Mouse (Mus musculus): ENCODE results near the gene Tenm2. TPM values are rescaled to one million over a fixed set of nuclear protein-coding genes. Genes with fewer than 3 reads are reported as not detected.

The Tenm2 gene
- polyA plus RNA-seq, 1 experiment = 0.61 TPM

DNA sequence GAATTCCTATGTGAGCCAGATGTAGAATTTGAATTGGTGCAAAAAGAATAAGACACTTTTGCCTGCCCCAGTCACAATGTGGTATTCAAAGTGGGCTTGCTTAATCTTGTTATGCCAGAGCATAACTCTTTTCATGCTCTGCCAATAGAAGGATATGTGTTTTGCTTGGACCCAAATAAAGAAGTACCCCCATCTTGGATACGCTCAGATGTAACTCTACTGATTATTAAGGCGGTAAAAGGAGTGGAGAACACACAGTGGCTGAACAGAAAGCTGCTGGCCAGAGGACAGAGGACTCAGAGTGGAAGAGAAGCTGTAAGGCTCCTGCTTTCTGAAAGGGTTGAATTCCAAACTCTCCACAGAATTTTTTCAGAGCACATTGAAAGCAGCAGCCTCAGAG, 556.4 kb downstream of the Tenm2 start:
- H3K27ac ChIP-seq (ENCODE audit: insufficient read depth, low read depth, low read length) = no peak overlapping the region
- 0 out of 2 replicates have a peak, but pooled peaks cover 3% of the 10 kb centered on the region for H3K4me1 ChIP-seq (ENCODE audit: control insufficient read depth, insufficient read depth, low read length)
- H3K36me3 ChIP-seq (ENCODE audit: control insufficient read depth, insufficient read depth, low read length) = no peaks in the 10 kb centered on the region
- TF ChIP-seq CTCF (conservative IDR thresholded peaks at IDR 0.05; ENCODE audit: insufficient read depth, insufficient read length, low read depth, low read length) (no peak), POLR2A (IDR thresholded peaks at IDR 0.05; ENCODE audit: low read depth, low read length) (no peak)
- H3K4me3 ChIP-seq (ENCODE audit: insufficient read depth, low read depth, low read length) = no peak overlapping the region
- no peak for DNase-seq
- H3K27me3 ChIP-seq (replicated peaks; ENCODE audit: control insufficient read depth, insufficient read depth, low read length) = no peaks in the 10 kb centered on the region; the same call in 1 of the 2 replicates
- 93% methylated on average over 2 of the region's 2 CpGs for WGBS

DNA sequence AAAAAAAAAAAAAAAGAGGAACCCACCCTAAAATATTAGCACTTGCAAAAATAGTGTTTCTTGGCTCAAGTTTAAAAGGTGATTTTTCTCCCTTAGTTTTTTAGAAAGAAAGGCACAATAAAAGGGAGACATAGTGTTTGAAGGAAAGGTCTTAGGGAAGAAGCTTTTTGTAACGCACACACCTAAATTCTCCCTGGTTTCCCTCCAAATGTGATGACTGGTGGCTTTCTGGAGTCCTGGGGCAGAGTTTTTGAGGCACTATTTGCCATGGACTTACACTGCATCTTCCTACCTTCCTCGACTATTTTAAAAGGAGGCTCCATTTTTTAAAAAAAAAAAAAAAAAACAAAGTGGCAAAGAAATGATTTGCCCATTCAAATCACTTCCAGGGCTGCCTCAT, 557.2 kb downstream of the Tenm2 start:
- no peak for DNase-seq
- H3K36me3 ChIP-seq (ENCODE audit: control insufficient read depth, insufficient read depth, low read length) = no peaks in the 10 kb centered on the region
- no peak overlapping the region for H3K27ac ChIP-seq (ENCODE audit: insufficient read depth, low read depth, low read length)
- 0 out of 2 replicates have a peak, but pooled peaks cover 3% of the 10 kb centered on the region for H3K4me1 ChIP-seq (ENCODE audit: control insufficient read depth, insufficient read depth, low read length)
- TF ChIP-seq POLR2A (IDR thresholded peaks at IDR 0.05; ENCODE audit: low read depth, low read length) = no peak
- H3K27me3 ChIP-seq (replicated peaks; ENCODE audit: control insufficient read depth, insufficient read depth, low read length) = no peaks in the 10 kb centered on the region; the same call in 1 of the 2 replicates
- no peak overlapping the region for H3K4me3 ChIP-seq (ENCODE audit: insufficient read depth, low read depth, low read length)
- 53% methylated on average over 2 of the region's 2 CpGs for WGBS

DNA sequence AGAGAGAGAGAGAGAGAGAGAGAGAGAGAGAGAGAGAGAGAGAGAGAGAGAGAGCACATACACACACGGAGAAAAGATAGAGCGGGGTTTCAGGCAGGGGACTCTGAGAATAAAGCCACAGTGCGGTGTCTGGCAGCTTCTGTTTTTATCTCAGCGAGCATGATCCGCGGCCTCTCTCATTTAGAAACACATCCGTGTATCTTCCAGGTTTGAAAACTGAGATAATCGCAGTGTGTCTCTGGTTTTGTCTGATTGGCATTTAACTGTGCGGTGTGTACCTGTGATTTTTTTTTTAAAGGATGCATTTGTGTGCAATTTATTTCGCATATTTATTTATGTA, 557.7 kb downstream of the Tenm2 start:
- Histone ChIP-seq H3K36me3 (ENCODE audit: control insufficient read depth, insufficient read depth, low read length) (no peaks in the 10 kb centered on the region), H3K4me3 (ENCODE audit: insufficient read depth, low read depth, low read length) (peak overlapping the region; percentile 62; the same call in 1 of the 2 replicates), H3K27ac (ENCODE audit: insufficient read depth, low read depth, low read length) (no peak overlapping the region), H3K4me1 (ENCODE audit: control insufficient read depth, insufficient read depth, low read length) (0 out of 2 replicates have a peak, but pooled peaks cover 3% of the 10 kb centered on the region), H3K27me3 (replicated peaks; ENCODE audit: control insufficient read depth, insufficient read depth, low read length) (no peaks in the 10 kb centered on the region; the same call in 1 of the 2 replicates)
- no peak for DNase-seq
- TF ChIP-seq CTCF (conservative IDR thresholded peaks at IDR 0.05; ENCODE audit: insufficient read depth, insufficient read length, low read depth, low read length) (no peak), POLR2A (IDR thresholded peaks at IDR 0.05; ENCODE audit: low read depth, low read length) (no peak)
- WGBS = 14% methylated on average over 10 of the region's 10 CpGs

DNA sequence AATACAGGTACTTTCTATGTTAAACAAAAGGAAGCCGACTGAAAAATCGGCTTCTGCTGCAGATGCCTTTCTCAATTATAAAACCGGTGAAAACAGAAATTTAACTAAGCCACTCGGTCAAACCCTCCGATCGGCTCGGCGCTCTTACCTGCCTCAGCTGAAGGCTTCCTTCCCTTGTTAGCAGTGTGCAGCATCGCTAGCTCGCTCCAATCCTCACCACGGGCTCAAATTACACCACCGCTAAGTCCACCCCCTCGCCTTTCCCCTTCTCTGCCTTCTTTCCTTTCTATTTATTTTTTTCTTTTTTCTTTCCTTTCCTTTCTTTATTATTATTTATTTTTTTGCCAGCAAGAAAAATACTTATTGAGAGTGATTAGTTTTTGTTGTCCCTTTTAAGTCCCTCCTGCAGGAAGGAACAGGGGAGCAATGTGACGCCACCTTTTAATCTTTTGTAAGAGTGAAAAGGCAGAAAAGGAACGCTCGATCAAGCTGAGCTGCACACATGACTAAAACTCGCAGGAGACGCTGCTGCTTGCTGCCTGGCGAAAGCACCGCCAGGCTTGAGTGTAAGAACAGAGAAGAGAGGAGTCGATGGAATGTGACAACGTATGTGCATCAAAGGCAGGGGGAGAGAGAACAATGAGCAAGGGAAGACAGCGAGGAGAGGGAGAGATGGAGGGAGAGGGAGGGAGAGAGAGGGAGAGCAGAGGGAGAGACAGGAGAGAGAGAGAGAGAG, 558.3 kb downstream of the Tenm2 start:
- H3K4me1 ChIP-seq (ENCODE audit: control insufficient read depth, insufficient read depth, low read length) = 0 out of 2 replicates have a peak, but pooled peaks cover 3% of the 10 kb centered on the region
- TF ChIP-seq POLR2A (IDR thresholded peaks at IDR 0.05; ENCODE audit: low read depth, low read length) (no peak), CTCF (conservative IDR thresholded peaks at IDR 0.05; ENCODE audit: insufficient read depth, insufficient read length, low read depth, low read length) (no peak)
- no peaks in the 10 kb centered on the region; the same call in 1 of the 2 replicates for H3K27me3 ChIP-seq (replicated peaks; ENCODE audit: control insufficient read depth, insufficient read depth, low read length)
- peak; percentile 23 for DNase-seq
- H3K4me3 ChIP-seq (ENCODE audit: insufficient read depth, low read depth, low read length) = peak overlapping the region; percentile 62
- H3K27ac ChIP-seq (ENCODE audit: insufficient read depth, low read depth, low read length) = peak overlapping the region; percentile 16; the same call in 1 of the 2 replicates
- 2% methylated on average over 23 of the region's 23 CpGs for WGBS
- H3K36me3 ChIP-seq (ENCODE audit: control insufficient read depth, insufficient read depth, low read length) = no peaks in the 10 kb centered on the region

DNA sequence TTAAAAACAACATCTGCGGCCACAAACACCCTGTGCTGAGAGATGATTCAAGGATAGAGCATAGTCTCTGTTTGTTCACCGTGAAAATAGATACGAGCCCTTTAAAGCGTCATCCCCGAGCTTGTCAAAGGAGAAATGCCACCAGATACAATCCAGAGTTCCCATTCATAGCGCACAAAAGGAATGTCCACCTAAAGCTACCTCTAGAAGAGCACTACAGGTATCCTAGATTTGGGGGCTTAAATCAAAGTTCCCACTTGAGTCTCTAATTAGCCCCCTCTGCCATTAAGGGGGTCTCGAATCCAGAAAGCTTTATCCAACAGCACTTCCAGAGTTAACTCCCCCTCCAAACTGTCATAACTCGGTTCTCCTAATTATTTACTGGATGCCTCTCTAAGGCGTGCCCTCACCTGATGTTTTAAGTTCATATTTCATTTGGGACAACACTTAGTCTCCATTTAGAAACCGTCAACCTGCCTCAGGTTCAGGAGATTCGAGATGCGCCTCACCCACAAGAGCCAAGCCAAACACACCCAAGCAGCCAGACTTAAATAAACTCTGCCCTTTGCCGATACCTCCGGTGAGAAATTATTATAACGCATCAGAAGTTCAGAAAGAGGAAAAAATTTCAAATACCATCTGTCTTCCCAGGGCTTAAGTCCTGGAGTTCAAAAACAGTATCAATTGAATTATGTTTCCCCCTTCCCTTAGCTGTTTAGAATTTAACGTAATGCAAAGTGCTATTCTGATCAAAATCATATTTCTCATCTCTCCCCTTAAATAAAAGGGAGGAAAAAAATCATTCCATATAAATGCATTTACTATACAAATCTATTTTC, 559.1 kb downstream of the Tenm2 start:
- 0 out of 2 replicates have a peak, but pooled peaks cover 3% of the 10 kb centered on the region for H3K4me1 ChIP-seq (ENCODE audit: control insufficient read depth, insufficient read depth, low read length)
- H3K27me3 ChIP-seq (replicated peaks; ENCODE audit: control insufficient read depth, insufficient read depth, low read length) = no peaks in the 10 kb centered on the region; the same call in 1 of the 2 replicates
- no peak overlapping the region for H3K27ac ChIP-seq (ENCODE audit: insufficient read depth, low read depth, low read length)
- H3K36me3 ChIP-seq (ENCODE audit: control insufficient read depth, insufficient read depth, low read length) = no peaks in the 10 kb centered on the region
- WGBS = 51% methylated on average over 16 of the region's 16 CpGs
- no peak overlapping the region for H3K4me3 ChIP-seq (ENCODE audit: insufficient read depth, low read depth, low read length)
- no peak for DNase-seq
- TF ChIP-seq CTCF (conservative IDR thresholded peaks at IDR 0.05; ENCODE audit: insufficient read depth, insufficient read length, low read depth, low read length) (no peak), POLR2A (IDR thresholded peaks at IDR 0.05; ENCODE audit: low read depth, low read length) (no peak)

DNA sequence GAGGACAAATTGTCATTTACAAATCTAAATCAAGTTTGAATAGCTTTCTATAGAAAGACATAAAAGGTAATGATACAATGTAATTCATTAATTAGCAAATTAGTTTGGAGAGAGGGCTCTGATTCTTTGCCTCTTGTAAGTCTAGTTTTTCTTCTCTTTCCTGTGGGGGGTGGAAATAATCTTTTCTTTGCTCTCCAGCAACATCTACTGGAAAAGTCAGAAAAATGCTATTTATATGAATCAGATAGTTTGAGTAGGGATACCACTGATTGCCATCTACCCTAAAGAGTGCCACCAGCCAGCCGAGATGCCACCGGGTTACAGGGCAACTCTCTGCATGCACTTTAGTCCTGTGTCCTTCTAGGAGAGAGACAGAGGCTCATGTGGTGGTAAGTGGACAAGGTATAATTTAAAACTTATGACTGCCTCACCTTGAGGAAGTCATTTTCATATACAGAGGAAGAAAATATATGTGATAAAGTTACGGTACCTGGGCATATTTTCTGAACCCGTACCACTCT, 560.8 kb downstream of the Tenm2 start:
- H3K4me3 ChIP-seq (ENCODE audit: insufficient read depth, low read depth, low read length) = no peak overlapping the region
- DNase-seq = no peak
- H3K27ac ChIP-seq (ENCODE audit: insufficient read depth, low read depth, low read length) = no peak overlapping the region
- 0 out of 2 replicates have a peak, but pooled peaks cover 3% of the 10 kb centered on the region for H3K4me1 ChIP-seq (ENCODE audit: control insufficient read depth, insufficient read depth, low read length)
- WGBS = 90% methylated on average over 4 of the region's 4 CpGs
- H3K36me3 ChIP-seq (ENCODE audit: control insufficient read depth, insufficient read depth, low read length) = no peaks in the 10 kb centered on the region
- no peaks in the 10 kb centered on the region; the same call in 1 of the 2 replicates for H3K27me3 ChIP-seq (replicated peaks; ENCODE audit: control insufficient read depth, insufficient read depth, low read length)
- TF ChIP-seq POLR2A (IDR thresholded peaks at IDR 0.05; ENCODE audit: low read depth, low read length) (no peak), CTCF (conservative IDR thresholded peaks at IDR 0.05; ENCODE audit: insufficient read depth, insufficient read length, low read depth, low read length) (no peak)

Measured in kidney, adult 2 months (tissue).